Mouse (Mus musculus): Measurements from ENCODE around the gene Ces2h. TPM values are rescaled to one million over a fixed set of nuclear protein-coding genes. Genes with fewer than 3 reads are reported as not detected.

Ces2h gene
- not detected in 2 replicates for polyA plus RNA-seq (2015; fragmentation: Nextera tagmentation; extraction: Ambion mirVana)

GRCm38 (mm10) chr8:105000586-105000985 lies at the start of gene Ces2h:
Ces2h (plus strand) TSS chr8:105000853.

GRCm38 (mm10) chr8:104961537-104961961 lies 39.1 kb upstream of the Ces2h start, which contains the start of gene Ces2g:
Ces2g (plus strand) TSS chr8:104961718.

GRCm38 (mm10) chr8:105048371-105048854 lies 47.8 kb downstream of the Ces2h start, which contains the start of gene Ces3a:
Ces3a (plus strand) TSS chr8:105048601.

Other genes with a start within 250 kb of the Ces2h start
- 0.64 and 1.1 TPM in 2 replicates for gene Ces2b, start 169.3 kb upstream of the Ces2h start, polyA plus RNA-seq (2015; fragmentation: Nextera tagmentation; extraction: Ambion mirVana)
- gene Ces2c, start 153.8 kb upstream of the Ces2h start, polyA plus RNA-seq (2015; fragmentation: Nextera tagmentation; extraction: Ambion mirVana) = not detected in 2 replicates
- 1.4 and 1.7 TPM in 2 replicates for gene Ces2e, start 74.6 kb upstream of the Ces2h start, polyA plus RNA-seq (2015; fragmentation: Nextera tagmentation; extraction: Ambion mirVana)
- 0.19 and 0.69 TPM in 2 replicates for gene Ces2f, start 53.5 kb upstream of the Ces2h start, polyA plus RNA-seq (2015; fragmentation: Nextera tagmentation; extraction: Ambion mirVana)
- 6.0 and 6.4 TPM in 2 replicates for gene Ces2g, start 39.1 kb upstream of the Ces2h start, polyA plus RNA-seq (2015; fragmentation: Nextera tagmentation; extraction: Ambion mirVana)
- 0.11 TPM in 1 of 2 replicates, not detected in the other for gene Ces3a, start 47.7 kb downstream of the Ces2h start, polyA plus RNA-seq (2015; fragmentation: Nextera tagmentation; extraction: Ambion mirVana)
- gene Ces3b, start 82.9 kb downstream of the Ces2h start, polyA plus RNA-seq (2015; fragmentation: Nextera tagmentation; extraction: Ambion mirVana) = not detected in 2 replicates
- not detected in 2 replicates for gene Ces4a, start 130.9 kb downstream of the Ces2h start, polyA plus RNA-seq (2015; fragmentation: Nextera tagmentation; extraction: Ambion mirVana)
- 21.8 and 25.9 TPM in 2 replicates for gene Cbfb, start 169.8 kb downstream of the Ces2h start, polyA plus RNA-seq (2015; fragmentation: Nextera tagmentation; extraction: Ambion mirVana)
- 22.8 and 25.6 TPM in 2 replicates for gene D230025D16Rik, start 224.3 kb downstream of the Ces2h start, polyA plus RNA-seq (2015; fragmentation: Nextera tagmentation; extraction: Ambion mirVana)